Mouse (Mus musculus): ENCODE results near the gene Tcea2. TPM values are rescaled to one million over a fixed set of nuclear protein-coding genes. Genes with fewer than 3 reads are reported as not detected.
A peak's percentile ranks its signal among the peaks of the same experiment; 100 is the strongest.

Tcea2 gene
- total RNA-seq, 1 experiment from 2014 or later = 3.8 TPM

GRCm38 (mm10) chr2:181671326-181671725 is 8.8 kb upstream of the Tcea2 start, which contains the start of gene Sox18:
Gene Sox18 (minus strand): TSS chr2:181671640.
- no peak for ATAC-seq (replicated peaks; ENCODE audit: insufficient number of reproducible peaks, low FRiP score, low TSS enrichment, poor library complexity, severe bottlenecking)

- ATAC-seq (replicated peaks; ENCODE audit: insufficient number of reproducible peaks, low FRiP score, low TSS enrichment, poor library complexity, severe bottlenecking) = no peak
Observed at GRCm38 (mm10) chr2:181671984-181672383, 8.1 kb upstream of the Tcea2 start.

DNA sequence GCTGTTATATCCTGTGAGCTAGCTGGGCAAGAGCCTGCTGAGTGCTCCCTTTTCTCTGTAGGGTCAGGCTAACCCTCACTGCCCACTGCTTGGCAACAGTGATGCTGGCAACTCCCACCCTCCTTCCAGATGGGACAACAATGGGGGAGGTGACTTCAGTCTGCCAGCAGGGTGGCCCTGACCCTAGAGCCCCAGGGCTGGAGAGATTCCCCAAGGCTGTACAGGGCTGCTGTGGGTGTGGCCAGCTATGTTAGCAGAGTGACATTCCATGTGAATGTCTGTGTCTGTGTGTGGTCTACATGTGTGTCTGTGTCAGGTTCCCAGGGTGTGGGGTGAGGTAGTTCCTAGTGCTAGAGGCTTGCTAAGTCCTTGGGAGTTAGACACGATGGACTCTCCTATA is 6.6 kb upstream of the Tcea2 start:
- no peak for ATAC-seq (replicated peaks; ENCODE audit: insufficient number of reproducible peaks, low FRiP score, low TSS enrichment, poor library complexity, severe bottlenecking)

DNA sequence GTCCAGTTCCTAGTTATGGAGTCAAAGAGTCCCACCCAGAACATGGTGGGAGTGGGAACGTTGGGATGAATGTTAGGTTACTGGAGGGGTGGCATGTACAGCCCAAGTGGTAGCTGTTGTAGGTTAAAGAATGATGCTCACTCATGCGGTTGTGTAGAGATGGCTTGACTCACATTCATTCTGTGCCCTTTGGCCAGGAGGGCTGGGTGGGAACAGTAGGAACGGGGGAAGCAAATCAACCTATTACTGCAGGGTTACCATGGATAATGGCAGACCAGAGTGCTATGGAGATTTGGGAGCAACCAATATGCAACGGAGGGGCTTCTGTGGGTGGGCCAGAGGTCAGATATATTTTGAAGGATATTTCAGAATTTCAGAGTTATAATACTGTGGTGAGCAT is 5.2 kb upstream of the Tcea2 start:
- no peak for ATAC-seq (replicated peaks; ENCODE audit: insufficient number of reproducible peaks, low FRiP score, low TSS enrichment, poor library complexity, severe bottlenecking)

DNA sequence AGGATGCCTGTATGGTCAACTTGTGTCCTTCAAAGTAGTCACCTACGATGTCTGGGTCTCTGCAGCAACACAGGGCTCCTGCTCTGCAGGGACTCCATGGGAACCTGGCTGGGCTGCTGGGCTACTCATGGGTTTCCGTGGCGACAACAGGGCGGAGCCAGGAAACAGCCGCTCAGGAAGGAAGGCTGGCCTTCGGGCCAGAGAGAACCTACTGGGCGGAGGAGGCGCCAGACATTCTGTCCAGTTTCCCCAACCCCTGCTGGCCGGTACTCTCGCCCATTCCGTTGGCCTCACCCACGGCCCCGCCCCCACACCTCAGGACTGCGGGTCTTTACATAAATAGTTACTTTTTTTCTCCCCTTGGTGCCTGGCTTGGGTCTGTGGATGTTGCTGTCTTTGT is 4.7 kb upstream of the Tcea2 start:
- ATAC-seq (replicated peaks; ENCODE audit: insufficient number of reproducible peaks, low FRiP score, low TSS enrichment, poor library complexity, severe bottlenecking) = 0 out of 2 replicates have a peak, but pooled peaks have one; percentile 11

DNA sequence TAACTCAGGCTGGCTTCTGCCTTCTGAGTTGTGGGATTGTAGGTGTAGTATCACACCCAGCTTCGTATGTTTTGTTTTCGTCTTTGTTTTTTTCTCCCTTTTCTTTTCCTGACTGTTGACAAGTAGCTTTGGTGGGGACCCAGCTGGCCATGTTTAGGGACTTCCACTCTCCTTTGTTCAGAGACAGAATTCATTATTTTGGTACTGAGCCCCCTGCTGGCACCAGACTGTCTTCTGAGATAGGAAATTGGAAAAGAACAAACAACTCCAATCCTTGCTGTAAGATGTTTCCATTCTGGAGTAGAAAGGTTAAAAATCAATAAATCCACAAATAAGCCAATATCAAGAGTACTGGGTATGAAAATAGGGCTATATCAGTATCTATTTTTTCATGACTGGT is 3.7 kb upstream of the Tcea2 start:
- ATAC-seq (replicated peaks; ENCODE audit: insufficient number of reproducible peaks, low FRiP score, low TSS enrichment, poor library complexity, severe bottlenecking) = no peak

- ATAC-seq (replicated peaks; ENCODE audit: insufficient number of reproducible peaks, low FRiP score, low TSS enrichment, poor library complexity, severe bottlenecking) = no peak
Observed at GRCm38 (mm10) chr2:181677096-181677754, 2.9 kb upstream of the Tcea2 start.

GRCm38 (mm10) chr2:181677755-181678098 is 2.4 kb upstream of the Tcea2 start:
- ATAC-seq (replicated peaks; ENCODE audit: insufficient number of reproducible peaks, low FRiP score, low TSS enrichment, poor library complexity, severe bottlenecking) = no peak

- peak; percentile 65 for ATAC-seq (replicated peaks; ENCODE audit: insufficient number of reproducible peaks, low FRiP score, low TSS enrichment, poor library complexity, severe bottlenecking)
Observed at GRCm38 (mm10) chr2:181678780-181679179, 1.3 kb upstream of the Tcea2 start.

DNA sequence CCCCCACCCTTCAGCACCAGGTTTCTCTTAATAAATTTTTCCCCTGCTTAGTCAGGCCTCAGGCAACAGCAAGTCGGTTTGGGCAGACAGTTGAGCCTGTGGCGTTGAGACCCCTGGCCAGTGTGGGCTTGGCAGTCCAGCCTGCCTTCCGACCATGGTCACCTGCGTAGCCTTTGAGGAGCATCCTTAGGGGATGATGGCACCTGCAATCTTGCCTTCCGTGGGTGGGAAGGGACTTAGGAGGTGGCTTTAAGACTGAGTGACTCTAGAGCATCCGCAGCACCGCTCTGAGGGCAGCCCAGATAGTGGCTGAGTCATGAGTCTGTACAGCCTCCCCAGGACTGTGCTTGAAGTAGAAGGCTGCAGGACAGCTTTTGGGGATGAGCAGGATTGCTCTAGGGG is 607 bp downstream of the Tcea2 start:
- ATAC-seq (replicated peaks; ENCODE audit: insufficient number of reproducible peaks, low FRiP score, low TSS enrichment, poor library complexity, severe bottlenecking) = peak; percentile 11

GRCm38 (mm10) chr2:181681978-181682377 is 1.9 kb downstream of the Tcea2 start:
- no peak for ATAC-seq (replicated peaks; ENCODE audit: insufficient number of reproducible peaks, low FRiP score, low TSS enrichment, poor library complexity, severe bottlenecking)

- ATAC-seq (replicated peaks; ENCODE audit: insufficient number of reproducible peaks, low FRiP score, low TSS enrichment, poor library complexity, severe bottlenecking) = no peak
Observed at GRCm38 (mm10) chr2:181683381-181683780, 3.3 kb downstream of the Tcea2 start.

DNA sequence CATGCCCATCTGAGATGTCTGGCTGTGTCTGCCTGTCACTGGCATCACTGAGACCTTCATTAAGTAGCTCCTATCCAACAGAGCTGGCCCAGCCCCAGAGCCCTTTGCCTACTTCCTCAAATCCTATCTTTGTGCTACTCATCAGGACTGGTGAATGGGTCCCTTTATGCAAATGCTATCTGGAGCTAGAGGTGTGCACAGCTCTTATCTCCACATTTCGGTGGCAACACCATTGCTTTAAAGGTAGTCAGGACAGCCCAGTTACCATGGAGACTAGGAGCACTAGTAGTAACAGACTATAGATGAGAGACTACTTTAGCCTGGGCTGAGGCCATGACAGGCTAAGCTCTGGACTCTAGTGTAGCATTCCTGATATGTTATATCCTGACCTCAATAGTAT is 4.6 kb downstream of the Tcea2 start:
- ATAC-seq (replicated peaks; ENCODE audit: insufficient number of reproducible peaks, low FRiP score, low TSS enrichment, poor library complexity, severe bottlenecking) = no peak

DNA sequence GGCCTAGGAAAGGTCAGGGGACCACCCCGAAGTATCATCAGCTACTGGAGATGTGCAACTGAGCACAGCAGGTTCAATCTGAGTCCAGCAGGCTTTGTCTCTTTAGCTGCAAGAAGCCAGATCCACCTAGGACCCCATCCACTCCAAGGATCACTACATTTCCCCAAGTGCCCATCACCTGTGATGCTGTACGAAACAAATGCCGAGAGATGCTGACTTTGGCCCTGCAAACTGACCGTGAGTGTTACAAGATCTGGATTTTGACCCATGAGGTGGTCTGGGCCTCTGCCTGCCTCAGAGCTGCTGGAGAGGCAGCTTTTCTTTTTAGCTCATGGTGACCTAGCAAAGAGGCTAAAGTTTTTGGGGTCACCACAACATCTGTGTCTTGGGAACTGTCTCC is 5.6 kb downstream of the Tcea2 start:
- no peak for ATAC-seq (replicated peaks; ENCODE audit: insufficient number of reproducible peaks, low FRiP score, low TSS enrichment, poor library complexity, severe bottlenecking)

GRCm38 (mm10) chr2:181687586-181687985 is 7.5 kb downstream of the Tcea2 start:
- no peak for ATAC-seq (replicated peaks; ENCODE audit: insufficient number of reproducible peaks, low FRiP score, low TSS enrichment, poor library complexity, severe bottlenecking)

DNA sequence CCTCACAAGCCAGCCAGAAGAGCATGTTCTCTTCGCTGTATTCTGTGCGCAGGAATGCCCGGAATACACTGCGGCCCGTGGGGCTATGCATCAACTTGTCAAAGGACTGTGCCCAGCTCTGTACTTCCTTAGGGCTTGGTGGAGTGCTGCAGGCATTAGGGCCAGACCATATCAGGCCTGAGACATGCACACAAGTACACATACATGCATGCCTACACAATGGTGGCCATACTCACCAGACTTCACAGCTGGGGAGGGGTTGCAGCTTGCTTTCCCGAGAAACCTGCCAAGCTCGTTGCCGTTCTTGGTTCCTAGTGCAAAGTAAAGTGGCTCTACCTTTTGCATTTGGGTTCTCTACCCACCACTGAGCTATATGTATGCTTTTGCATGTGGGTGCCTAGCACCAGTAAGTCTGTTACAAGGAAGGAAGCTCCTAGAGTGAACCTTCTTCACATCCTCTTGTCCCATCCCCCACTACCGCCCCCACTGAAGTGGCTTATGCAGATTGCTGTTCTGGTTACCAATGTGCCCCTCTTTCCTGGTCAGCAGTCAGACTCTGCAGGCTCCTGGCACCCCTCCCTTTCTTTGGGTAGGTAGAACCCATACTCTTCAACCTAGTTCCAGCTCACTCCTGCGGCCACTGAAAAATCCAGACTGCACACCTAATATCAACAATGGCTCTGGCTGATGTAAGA is 9.5 kb downstream of the Tcea2 start:
- no peak for ATAC-seq (replicated peaks; ENCODE audit: insufficient number of reproducible peaks, low FRiP score, low TSS enrichment, poor library complexity, severe bottlenecking)

DNA sequence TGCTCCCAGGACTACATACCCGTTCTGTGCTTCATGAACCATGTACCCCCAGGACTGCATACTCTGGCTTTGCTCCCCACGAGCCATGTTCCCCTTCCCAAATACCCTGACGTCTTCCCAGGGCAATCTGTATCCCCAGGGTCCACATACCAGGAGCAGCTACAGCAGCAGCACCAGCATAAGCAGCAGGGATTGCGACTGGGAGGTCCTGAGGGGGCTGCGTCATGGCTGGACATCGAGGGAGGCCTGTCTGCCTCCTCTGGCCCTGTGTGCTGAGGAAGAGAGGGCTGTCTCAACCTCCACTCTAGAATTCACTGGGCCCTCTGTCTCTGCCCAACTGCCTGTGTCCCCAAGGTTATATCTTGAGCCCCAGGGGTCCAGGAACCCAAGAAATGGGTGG is 11.0 kb downstream of the Tcea2 start:
- no peak for ATAC-seq (replicated peaks; ENCODE audit: insufficient number of reproducible peaks, low FRiP score, low TSS enrichment, poor library complexity, severe bottlenecking)

DNA sequence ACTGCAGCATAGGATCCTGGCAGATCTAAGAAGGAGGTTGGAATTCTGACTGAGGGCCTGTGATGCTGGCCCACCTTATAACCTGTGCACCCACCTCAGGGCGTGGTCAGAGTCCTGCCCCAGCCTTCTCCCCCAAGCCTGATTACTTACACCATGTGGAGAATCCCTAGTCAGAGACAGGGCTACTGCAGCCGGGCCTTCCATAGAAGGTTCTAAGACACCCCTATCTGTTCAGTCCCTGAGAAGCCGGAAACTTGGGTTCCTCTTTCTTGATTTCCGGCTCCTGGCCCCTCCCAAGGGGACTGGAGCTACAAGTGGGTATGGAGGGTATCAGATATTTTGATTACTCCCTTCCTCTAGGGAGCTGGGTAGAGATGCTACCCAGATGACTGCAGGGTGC is 11.5 kb downstream of the Tcea2 start:
- no peak; the same call in 1 of the 2 replicates for ATAC-seq (replicated peaks; ENCODE audit: insufficient number of reproducible peaks, low FRiP score, low TSS enrichment, poor library complexity, severe bottlenecking)

- ATAC-seq (replicated peaks; ENCODE audit: insufficient number of reproducible peaks, low FRiP score, low TSS enrichment, poor library complexity, severe bottlenecking) = no peak
Observed at GRCm38 (mm10) chr2:181692304-181692703, 12.2 kb downstream of the Tcea2 start.

Data from monocyte, adult 5-6 weeks (primary cell).